Mouse (Mus musculus) thymus, postnatal 0 days (tissue): ENCODE measurements around the gene Josd2. TPM values are rescaled to one million over a fixed set of nuclear protein-coding genes. Genes with fewer than 3 reads are reported as not detected.
A peak's percentile ranks its signal among the peaks of the same experiment; 100 is the strongest.

Experiments used
- DNase-seq: peaks from one replicate; pipeline ENCODE4 v3.0.0-alpha.2; 2015; ENCODE audit warnings: low spot score
- polyA plus RNA-seq: library from polyadenylated mRNA; unstranded; fragments of >200 nt; fragmentation: Nextera tagmentation; extraction: Ambion mirVana; gene quantifications from 2 replicates; pipeline ENCODE4 v1.2.1, GENCODE M21; 2015

Josd2 gene
- polyA plus RNA-seq, 1 experiment from 2014 or later = 30.6 TPM

DNA sequence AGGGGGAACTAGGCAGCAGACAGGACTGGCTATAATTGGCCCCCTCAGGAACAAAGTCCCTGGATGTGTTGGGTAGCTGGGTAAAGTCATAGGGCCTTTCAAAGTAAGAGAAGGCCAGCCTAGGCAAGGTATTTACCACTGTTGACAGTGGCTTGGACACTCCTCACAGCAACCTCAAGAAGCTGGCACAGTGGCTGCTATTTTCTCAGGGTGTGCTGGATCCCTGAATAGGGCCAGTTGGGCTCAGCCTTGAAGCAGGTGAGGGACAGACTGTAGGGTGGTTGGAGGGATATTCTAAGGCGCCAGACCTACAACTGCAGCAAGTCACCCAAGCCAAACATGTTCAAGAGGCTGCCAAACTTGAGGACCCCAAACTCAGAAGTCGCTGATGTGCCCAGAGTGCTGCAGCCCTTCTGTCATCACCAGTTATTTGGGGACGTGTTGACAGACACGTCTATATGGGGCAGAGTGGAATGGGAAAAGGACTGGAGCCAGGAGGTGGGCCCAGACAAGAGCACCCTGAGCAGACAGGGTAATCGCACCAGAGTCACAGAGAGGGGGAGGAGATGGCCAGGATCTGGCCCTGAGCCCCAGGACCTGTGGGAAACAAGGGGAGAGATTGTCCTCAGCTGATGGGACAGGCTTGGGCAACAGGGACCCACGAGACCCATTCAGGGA, 4.2 kb downstream of the Josd2 start:
- DNase-seq = no peak

DNA sequence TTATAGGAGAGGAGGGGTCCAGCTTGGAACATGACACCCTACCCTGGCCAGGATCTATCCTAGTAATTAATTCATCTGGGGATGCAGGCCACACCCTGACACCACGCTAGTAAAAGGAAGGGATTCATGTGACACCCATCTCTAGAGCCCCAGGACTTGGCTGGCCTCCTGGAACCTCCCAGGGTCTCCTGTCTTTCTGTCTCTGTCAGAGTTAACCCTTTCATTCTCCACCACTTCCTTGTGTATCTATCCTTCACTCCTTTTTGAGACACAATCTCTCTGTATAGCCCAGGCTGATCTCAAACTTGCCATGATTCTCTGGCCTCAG, 4.7 kb downstream of the Josd2 start:
- DNase-seq = no peak

- no peak for DNase-seq
Measured at GRCm38 (mm10) chr7:44472961-44473646, 5.3 kb downstream of the Josd2 start.

GRCm38 (mm10) chr7:44474419-44474818, 6.6 kb downstream of the Josd2 start:
- no peak for DNase-seq

GRCm38 (mm10) chr7:44475046-44475614, 7.3 kb downstream of the Josd2 start:
- no peak for DNase-seq

- DNase-seq = no peak
Measured at GRCm38 (mm10) chr7:44482836-44483435, 15.2 kb downstream of the Josd2 start.

GRCm38 (mm10) chr7:44484109-44484508, 16.3 kb downstream of the Josd2 start:
- DNase-seq = no peak

DNA sequence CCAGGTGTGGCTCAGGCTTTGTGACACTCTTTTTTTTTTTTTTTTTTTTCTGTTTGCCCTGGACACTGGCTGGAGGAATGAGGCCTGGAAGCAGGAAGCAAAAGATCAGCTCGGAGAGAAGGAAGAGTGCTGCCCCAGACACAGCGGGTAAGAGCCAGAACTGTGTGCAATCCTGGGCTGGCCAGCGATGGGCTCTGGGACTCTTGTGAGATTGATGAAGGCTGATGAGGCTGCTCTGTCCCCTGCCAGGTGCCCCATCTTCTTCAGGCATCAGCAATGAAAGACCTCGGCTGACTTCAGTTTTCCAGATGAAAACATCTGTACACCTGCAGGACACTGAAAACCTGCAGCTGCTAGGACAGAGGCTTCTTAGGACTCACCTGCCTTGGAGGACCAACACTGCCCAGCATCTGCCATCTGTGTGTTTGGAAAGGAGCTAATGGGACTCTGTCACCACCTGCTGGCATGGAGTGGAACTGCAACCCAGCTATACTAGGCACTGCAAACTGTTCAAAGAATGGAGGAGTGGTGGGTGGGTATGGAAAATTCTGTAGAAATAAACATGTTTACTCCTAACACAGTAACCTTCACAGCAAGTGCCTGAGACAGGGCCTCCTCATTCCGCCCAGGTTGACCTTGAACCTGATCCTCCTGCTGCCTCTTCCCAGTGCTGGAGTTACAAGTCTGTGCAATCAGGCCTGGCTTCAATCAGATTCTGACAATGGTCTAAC, 17.2 kb downstream of the Josd2 start:
- DNase-seq = peak; percentile 79

DNA sequence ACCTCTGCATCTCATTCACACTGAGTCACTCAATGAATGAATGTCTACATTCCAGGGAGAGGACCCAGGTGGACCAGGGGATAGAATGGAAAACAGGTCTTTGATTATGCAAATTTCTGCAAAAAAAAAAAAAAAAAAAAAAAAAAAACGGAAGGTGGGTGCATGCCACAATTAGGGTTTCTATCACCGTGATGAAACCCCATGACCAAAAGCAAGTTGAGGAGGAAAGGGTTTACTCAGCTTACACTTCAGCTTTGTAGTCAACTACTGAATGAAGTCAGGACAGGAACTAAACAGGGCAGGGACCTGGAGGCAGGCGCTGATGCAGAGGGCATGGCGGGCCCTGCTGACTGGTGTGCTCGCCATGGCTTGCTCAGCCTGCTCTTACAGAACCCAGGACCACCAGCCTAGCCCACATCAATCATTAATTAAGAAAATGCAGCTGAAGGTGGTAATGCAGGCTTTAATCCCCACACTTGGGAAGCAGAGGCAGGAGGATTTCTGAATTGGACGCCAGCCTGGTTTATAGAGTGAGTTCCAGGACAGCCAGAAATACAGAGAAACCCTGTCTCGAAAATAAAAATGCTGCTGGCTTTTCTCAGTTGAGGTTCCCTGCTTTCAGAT, 17.9 kb downstream of the Josd2 start:
- DNase-seq = no peak

DNA sequence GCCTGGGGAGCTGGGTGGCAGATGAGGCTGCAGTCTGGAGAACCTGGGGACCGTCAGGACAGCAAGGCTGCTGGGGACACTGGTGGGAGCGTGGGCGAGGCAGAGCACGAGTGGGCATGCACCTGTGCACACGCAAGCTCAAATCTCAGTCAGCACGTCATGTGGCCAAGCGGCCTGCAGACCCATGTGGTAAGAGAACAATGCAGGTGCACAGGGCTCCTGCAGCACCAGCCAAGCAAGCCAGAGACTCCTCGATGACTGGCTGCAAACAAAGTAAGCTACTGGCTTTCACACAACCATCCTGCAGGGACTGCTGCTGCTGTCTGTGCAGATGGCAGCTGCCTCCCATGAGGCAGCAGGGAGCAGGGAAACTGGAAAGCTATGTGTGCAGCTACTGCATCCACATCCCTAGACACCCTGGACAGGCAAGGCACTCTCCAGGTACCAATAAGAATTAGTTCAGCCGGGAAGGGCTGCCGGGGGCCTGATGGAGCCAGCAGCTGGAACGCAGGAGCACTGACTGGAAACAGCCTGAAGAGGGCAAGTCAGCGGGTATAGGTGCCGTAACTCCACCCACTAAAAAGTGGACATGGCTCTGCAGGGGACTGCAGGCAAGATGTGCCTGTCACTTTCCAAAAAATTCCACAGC, 19.3 kb downstream of the Josd2 start:
- DNase-seq = no peak

GRCm38 (mm10) chr7:44487936-44488335, 20.2 kb downstream of the Josd2 start:
- DNase-seq = no peak

GRCm38 (mm10) chr7:44488545-44488944, 20.8 kb downstream of the Josd2 start:
- DNase-seq = no peak

GRCm38 (mm10) chr7:44490281-44490680, 22.5 kb downstream of the Josd2 start:
- no peak for DNase-seq

GRCm38 (mm10) chr7:44491391-44491790, 23.6 kb downstream of the Josd2 start:
- no peak for DNase-seq

DNA sequence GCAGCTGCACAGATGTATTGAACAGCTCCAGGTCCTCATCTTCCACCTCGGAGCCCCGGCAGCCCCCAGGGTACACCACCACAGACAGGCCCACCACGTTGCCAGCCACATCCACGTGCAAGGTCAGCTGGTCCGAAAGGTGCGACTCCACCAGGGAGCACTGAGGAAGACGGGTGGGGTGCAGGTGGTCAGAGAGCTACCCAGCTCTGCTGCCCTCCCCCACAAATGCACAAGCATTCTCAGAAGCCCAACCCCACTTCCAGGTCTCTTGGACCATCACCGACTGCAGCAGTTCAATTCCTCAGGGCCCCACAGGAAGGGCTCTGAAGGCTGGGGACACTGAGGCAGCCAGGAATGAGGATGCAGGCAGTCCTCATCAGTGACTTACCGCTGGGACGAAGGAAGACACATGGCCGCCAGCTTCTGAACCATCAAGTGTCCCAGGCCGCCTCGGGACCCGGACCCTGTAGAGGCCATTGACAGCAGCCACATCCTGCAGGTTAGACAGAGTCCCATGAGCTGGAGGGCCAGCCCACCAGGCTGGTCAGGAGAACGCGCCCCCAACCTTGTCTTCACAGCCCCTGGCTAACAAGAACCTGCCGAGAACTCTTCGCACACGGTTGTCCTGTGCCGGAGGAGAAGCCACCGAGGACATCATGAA, 24.5 kb downstream of the Josd2 start:
- DNase-seq = no peak

DNA sequence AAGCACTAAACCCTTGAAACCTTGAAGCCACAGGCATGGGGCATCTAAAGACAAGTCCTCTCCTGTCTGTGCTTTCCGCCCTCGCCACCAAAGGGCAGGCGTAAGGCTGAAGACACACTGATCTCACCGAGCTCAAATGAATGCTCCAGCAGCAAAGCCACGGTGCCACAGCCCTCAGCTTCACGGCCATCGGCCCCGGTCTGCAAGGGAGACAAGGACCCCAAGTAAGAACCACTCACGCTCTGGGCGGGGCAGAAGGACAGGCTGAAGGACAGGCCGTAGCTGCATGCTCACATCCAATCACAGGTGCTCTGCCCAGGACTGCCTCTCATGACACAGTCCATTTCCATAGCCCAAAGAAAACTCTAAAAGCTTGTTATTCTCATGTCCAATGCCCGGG, 26.9 kb downstream of the Josd2 start:
- no peak for DNase-seq

DNA sequence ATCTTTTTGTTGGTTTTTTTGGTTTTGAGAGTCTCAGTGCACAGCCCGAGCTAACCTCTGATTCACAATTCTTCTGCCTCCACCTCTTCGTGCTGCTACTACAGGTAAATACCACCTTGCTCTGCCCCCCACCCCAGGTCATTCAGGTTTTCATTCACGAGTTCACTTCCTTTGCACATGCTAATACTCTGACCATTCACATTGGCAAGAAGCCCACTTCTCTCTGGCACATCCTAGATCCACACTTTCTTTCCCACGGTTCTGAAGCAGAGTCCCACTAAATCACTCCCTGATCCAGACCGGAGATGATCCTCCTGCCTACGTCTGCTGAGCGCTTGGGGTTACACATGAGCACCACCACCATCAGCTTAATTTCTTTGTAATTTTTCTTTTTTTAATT, 27.3 kb downstream of the Josd2 start:
- no peak for DNase-seq

DNA sequence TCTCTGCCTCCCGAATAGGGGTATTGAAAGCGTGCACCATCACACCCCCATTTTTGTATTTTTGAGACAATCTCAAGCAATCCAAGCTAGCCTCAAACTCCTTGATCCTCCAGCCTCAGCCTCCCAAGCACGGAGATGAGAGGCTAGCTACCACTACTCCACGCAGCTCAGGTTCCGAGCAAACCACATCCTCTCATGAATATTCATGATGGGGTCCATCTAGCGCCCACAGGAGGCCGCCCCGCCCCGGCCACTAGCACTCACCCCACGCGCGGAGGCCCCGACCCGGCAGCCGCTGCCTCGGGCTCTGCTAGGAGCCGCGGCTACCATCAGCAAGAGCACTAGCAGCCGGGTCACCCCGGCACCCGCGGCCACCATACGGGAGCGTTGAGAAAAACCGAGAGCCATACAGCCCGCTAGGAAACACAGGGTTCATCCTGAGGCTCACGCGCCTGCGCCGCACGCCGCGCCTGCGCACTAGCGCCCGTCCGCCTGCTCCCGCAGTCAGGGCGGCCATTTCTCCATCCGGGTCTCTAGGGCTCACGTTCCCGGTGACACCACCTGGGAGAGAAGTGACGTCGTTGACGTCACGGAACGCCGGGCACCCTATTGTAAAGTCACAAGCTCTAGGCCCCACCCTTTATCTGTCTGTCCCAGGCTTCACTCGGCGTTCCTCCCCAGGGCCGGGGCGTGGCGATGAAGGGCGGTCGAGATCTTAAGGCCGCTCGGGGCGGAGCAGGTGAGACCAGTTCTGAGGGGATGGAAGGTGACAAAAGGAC, 28.4 kb downstream of the Josd2 start, which contains the start of the genes Emc10 and Fam71e1:
TSS of gene Emc10 (minus strand) at position 538 of the 779 bp plus-strand sequence.
TSS of gene Fam71e1 (plus strand) at position 590 of the 779 bp plus-strand sequence.
- DNase-seq = peak; percentile 99

GRCm38 (mm10) chr7:44496771-44497109, 29.0 kb downstream of the Josd2 start:
- DNase-seq = no peak
